Mouse (Mus musculus): ENCODE measurements around the gene Olfr229.
"Not testable (repeated sequence)": the region's sequence is repeated elsewhere in the genome, so short reads cannot be mapped to it uniquely, and the experiment has no call there.

Olfr229 gene

GRCm38 (mm10) chr9:39907036-39907435 is at the start of gene Olfr229:
Olfr229 (plus strand) TSS chr9:39907336.
- DNase-seq = no peak

GRCm38 (mm10) chr9:39866122-39866521 is 41.0 kb upstream of the Olfr229 start, which contains the start of gene Olfr972:
Olfr972 (plus strand) TSS chr9:39866422.
- no peak for DNase-seq

- DNase-seq = not testable (repeated sequence)
Observed at GRCm38 (mm10) chr9:39871986-39872385, 35.1 kb upstream of the Olfr229 start.

GRCm38 (mm10) chr9:39877541-39878396 is 29.4 kb upstream of the Olfr229 start:
- not testable (repeated sequence) for DNase-seq

- no peak for DNase-seq
Observed at GRCm38 (mm10) chr9:39905106-39905505, 2.0 kb upstream of the Olfr229 start.

- DNase-seq = no peak
Observed at GRCm38 (mm10) chr9:39909939-39910338, 2.8 kb downstream of the Olfr229 start.

GRCm38 (mm10) chr9:39927975-39928836 is 21.1 kb downstream of the Olfr229 start:
- not testable (repeated sequence) for DNase-seq

- not testable (repeated sequence) for DNase-seq
Observed at GRCm38 (mm10) chr9:39928837-39929236, 21.7 kb downstream of the Olfr229 start.

GRCm38 (mm10) chr9:39937201-39937600 is 30.1 kb downstream of the Olfr229 start, which contains the start of gene Olfr974:
Olfr974 (plus strand) TSS chr9:39937501.
- no peak for DNase-seq

GRCm38 (mm10) chr9:39951946-39952345 is 44.8 kb downstream of the Olfr229 start, which contains the start of gene Olfr975:
Olfr975 (minus strand) TSS chr9:39952046.
- no peak for DNase-seq

GRCm38 (mm10) chr9:39961033-39961432 is 53.9 kb downstream of the Olfr229 start, which contains the start of gene Olfr976:
Olfr976 (minus strand) TSS chr9:39961133.
- not testable (repeated sequence) for DNase-seq

Data from right cerebral cortex, postnatal 25 days (tissue).